Mouse (Mus musculus): ENCODE data around the gene Fbxl15.

DNA sequence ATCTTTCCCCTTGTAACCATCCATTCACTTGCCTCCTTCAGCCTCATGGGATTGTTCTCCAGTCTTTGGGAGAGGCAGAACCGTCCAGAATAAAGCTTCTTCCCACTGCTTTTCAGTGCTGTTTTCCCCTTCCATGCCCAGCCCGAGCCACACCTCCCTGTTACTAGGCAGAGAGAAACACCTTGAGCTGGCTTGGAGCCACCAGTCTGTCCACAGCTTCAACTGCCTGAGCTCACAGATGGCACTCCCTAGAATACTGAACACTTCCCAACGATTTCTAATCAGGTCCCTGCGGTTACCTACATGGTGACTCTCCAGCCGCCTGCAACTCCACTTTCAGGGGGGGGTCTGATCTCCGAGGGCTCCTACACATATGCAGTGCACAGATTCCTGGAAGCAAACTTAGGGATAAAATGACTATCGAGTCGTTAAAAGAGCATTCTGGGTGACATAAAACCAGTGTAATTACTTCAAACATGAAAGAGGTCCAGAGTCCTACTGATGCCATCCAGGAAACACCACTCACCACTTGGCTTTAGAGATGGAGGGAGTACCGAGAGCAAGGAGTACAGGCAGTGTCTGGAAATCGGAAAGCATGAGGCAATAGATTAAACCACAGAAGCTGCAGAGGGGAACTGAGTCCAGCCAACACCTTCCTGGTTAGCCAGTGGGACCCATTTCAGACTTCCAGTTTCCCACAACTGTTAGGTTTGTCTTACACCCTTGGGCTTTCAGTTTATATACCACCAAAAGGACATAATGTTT lies 22.4 kb downstream of the Fbxl15 start, which contains the start of gene 2310034G01Rik:
- no peak for TF ChIP-seq CTCF (IDR thresholded peaks at IDR 0.05; ENCODE audit: control insufficient read depth, insufficient read depth, insufficient replicate concordance, low read depth, low read length)
- no peak for TF ChIP-seq POLR2A (IDR thresholded peaks at IDR 0.05; ENCODE audit: control insufficient read depth, low read depth, low read length)

All from testis, adult 2 months (tissue).